Mouse (Mus musculus): ENCODE data around the gene Unc5a. TPM values are rescaled to one million over a fixed set of nuclear protein-coding genes. Genes with fewer than 3 reads are reported as not detected.
A peak's percentile ranks its signal among the peaks of the same experiment; 100 is the strongest.

Gene Unc5a
- 1.0 and 1.5 TPM in 2 replicates for polyA plus RNA-seq (2014; fragmentation: Nextera tagmentation; extraction: Ambion mirVana)

GRCm38 (mm10) chr13:54948531-54949493 lies at the start of gene Unc5a:
Gene Unc5a (plus strand): TSS chr13:54949411.
- peak; percentile 71 for DNase-seq (ENCODE audit: low spot score)
- Histone ChIP-seq H3K9me3 (replicated peaks; ENCODE audit: control insufficient read depth, low read length) (no peaks in the 10 kb centered on the region), H3K27ac (replicated peaks; ENCODE audit: low read depth, low read length) (no peak within 1 kb of the TSS), H3K27me3 (ENCODE audit: control insufficient read depth, insufficient read depth, low read length) (peaks cover 63% of the 10 kb centered on the region), H3K4me3 (ENCODE audit: low read depth, low read length) (peak within 1 kb of the TSS; percentile 60), H3K36me3 (replicated peaks; ENCODE audit: control insufficient read depth, insufficient read depth, low read depth, low read length) (no peaks in the 10 kb centered on the region), H3K4me2 (ENCODE audit: low read depth, low read length) (peak within 1 kb of the TSS; percentile 99), H3K4me1 (ENCODE audit: control insufficient read depth, insufficient read depth, low read length) (peaks cover 11% of the 10 kb centered on the region), H3K9ac (replicated peaks; ENCODE audit: low read length) (peak within 1 kb of the TSS; percentile 39)
- ATAC-seq (replicated peaks; ENCODE audit: insufficient number of reproducible peaks, low FRiP score, low TSS enrichment, low read depth) = peak; percentile 32; the same call in 1 of the 2 replicates
- under 1% methylated on average over 64 of the region's 91 CpGs for WGBS

- no peaks in the 10 kb centered on the region for H3K9me3 ChIP-seq (replicated peaks; ENCODE audit: control insufficient read depth, low read length)
- ATAC-seq (replicated peaks; ENCODE audit: insufficient number of reproducible peaks, low FRiP score, low TSS enrichment, low read depth) (no peak), DNase-seq (ENCODE audit: low spot score) (peak; percentile 39)
- H3K27me3 ChIP-seq (ENCODE audit: control insufficient read depth, insufficient read depth, low read length) = peaks cover 25% of the 10 kb centered on the region
- no peak overlapping the region for H3K4me2 ChIP-seq (ENCODE audit: low read depth, low read length)
- H3K27ac ChIP-seq (replicated peaks; ENCODE audit: low read depth, low read length) = no peak overlapping the region
- H3K9ac ChIP-seq (replicated peaks; ENCODE audit: low read length) = no peak overlapping the region
- 5% methylated on average over 17 of the region's 17 CpGs for whole genome bisulfite sequencing
- no peaks in the 10 kb centered on the region for H3K36me3 ChIP-seq (replicated peaks; ENCODE audit: control insufficient read depth, insufficient read depth, low read depth, low read length)
- H3K4me3 ChIP-seq (ENCODE audit: low read depth, low read length) = no peak overlapping the region
- no peaks in the 10 kb centered on the region; the same call in 1 of the 2 replicates for H3K4me1 ChIP-seq (ENCODE audit: control insufficient read depth, insufficient read depth, low read length)
Measured at GRCm38 (mm10) chr13:54912053-54912452, 37.2 kb upstream of the Unc5a start.

GRCm38 (mm10) chr13:54912894-54913621 lies 36.2 kb upstream of the Unc5a start:
- no peak for ATAC-seq (replicated peaks; ENCODE audit: insufficient number of reproducible peaks, low FRiP score, low TSS enrichment, low read depth)

DNA sequence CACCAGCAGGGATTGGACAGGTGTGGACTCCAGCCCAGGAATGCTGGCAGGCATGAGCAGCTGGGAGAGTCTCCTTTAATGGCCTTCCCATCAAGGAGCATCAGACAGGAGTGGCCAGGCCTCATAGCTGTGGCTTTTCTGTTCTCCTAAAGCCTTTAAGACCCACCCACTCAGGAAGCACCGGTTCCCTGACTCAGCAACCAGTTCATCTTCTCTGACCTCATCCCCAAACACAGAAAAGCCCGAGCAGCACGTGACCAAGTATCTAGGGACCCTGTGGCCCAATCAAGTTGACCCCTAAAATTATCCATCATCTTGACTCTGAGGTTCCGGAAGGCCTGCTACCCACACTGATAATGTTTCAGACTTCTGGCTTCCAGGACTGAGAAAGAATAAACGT lies 32.6 kb upstream of the Unc5a start:
- no peaks in the 10 kb centered on the region for H3K36me3 ChIP-seq (replicated peaks; ENCODE audit: control insufficient read depth, insufficient read depth, low read depth, low read length)
- no peak overlapping the region for H3K4me3 ChIP-seq (ENCODE audit: low read depth, low read length)
- H3K9ac ChIP-seq (replicated peaks; ENCODE audit: low read length) = no peak overlapping the region
- H3K4me2 ChIP-seq (ENCODE audit: low read depth, low read length) = no peak overlapping the region
- H3K4me1 ChIP-seq (ENCODE audit: control insufficient read depth, insufficient read depth, low read length) = no peaks in the 10 kb centered on the region; the same call in 1 of the 2 replicates
- DNase-seq (ENCODE audit: low spot score) (no peak), ATAC-seq (replicated peaks; ENCODE audit: insufficient number of reproducible peaks, low FRiP score, low TSS enrichment, low read depth) (no peak)
- H3K9me3 ChIP-seq (replicated peaks; ENCODE audit: control insufficient read depth, low read length) = no peaks in the 10 kb centered on the region
- peaks cover 19% of the 10 kb centered on the region for H3K27me3 ChIP-seq (ENCODE audit: control insufficient read depth, insufficient read depth, low read length)
- 59% methylated on average over 5 of the region's 5 CpGs for WGBS
- H3K27ac ChIP-seq (replicated peaks; ENCODE audit: low read depth, low read length) = no peak overlapping the region

More at GRCm38 (mm10) chr13:54912894-54913621, 36.2 kb upstream of the Unc5a start:
- Histone ChIP-seq H3K27me3 (ENCODE audit: control insufficient read depth, insufficient read depth, low read length) (peaks cover 25% of the 10 kb centered on the region), H3K9me3 (replicated peaks; ENCODE audit: control insufficient read depth, low read length) (no peaks in the 10 kb centered on the region), H3K4me1 (ENCODE audit: control insufficient read depth, insufficient read depth, low read length) (no peaks in the 10 kb centered on the region; the same call in 1 of the 2 replicates), H3K27ac (replicated peaks; ENCODE audit: low read depth, low read length) (no peak overlapping the region), H3K36me3 (replicated peaks; ENCODE audit: control insufficient read depth, insufficient read depth, low read depth, low read length) (no peaks in the 10 kb centered on the region), H3K4me3 (ENCODE audit: low read depth, low read length) (no peak overlapping the region), H3K9ac (replicated peaks; ENCODE audit: low read length) (no peak overlapping the region), H3K4me2 (ENCODE audit: low read depth, low read length) (peak overlapping the region; percentile 16; the same call in 1 of the 2 replicates)
- 20% methylated on average over 16 of the region's 16 CpGs for WGBS
- DNase-seq (ENCODE audit: low spot score) = no peak

- 74% methylated on average over 8 of the region's 8 CpGs for WGBS
- H3K9ac ChIP-seq (replicated peaks; ENCODE audit: low read length) = no peak overlapping the region
- H3K27me3 ChIP-seq (ENCODE audit: control insufficient read depth, insufficient read depth, low read length) = no peaks in the 10 kb centered on the region
- H3K4me2 ChIP-seq (ENCODE audit: low read depth, low read length) = no peak overlapping the region
- no peak overlapping the region for H3K27ac ChIP-seq (replicated peaks; ENCODE audit: low read depth, low read length)
- no peak overlapping the region for H3K4me3 ChIP-seq (ENCODE audit: low read depth, low read length)
- H3K9me3 ChIP-seq (replicated peaks; ENCODE audit: control insufficient read depth, low read length) = no peaks in the 10 kb centered on the region
- no peaks in the 10 kb centered on the region for H3K4me1 ChIP-seq (ENCODE audit: control insufficient read depth, insufficient read depth, low read length)
- no peaks in the 10 kb centered on the region for H3K36me3 ChIP-seq (replicated peaks; ENCODE audit: control insufficient read depth, insufficient read depth, low read depth, low read length)
- no peak for ATAC-seq (replicated peaks; ENCODE audit: insufficient number of reproducible peaks, low FRiP score, low TSS enrichment, low read depth)
- DNase-seq (ENCODE audit: low spot score) = no peak
Measured at GRCm38 (mm10) chr13:54918910-54919309, 30.3 kb upstream of the Unc5a start.

- Histone ChIP-seq H3K9me3 (replicated peaks; ENCODE audit: control insufficient read depth, low read length) (no peaks in the 10 kb centered on the region), H3K4me2 (ENCODE audit: low read depth, low read length) (no peak overlapping the region), H3K4me3 (ENCODE audit: low read depth, low read length) (no peak overlapping the region), H3K36me3 (replicated peaks; ENCODE audit: control insufficient read depth, insufficient read depth, low read depth, low read length) (no peaks in the 10 kb centered on the region), H3K9ac (replicated peaks; ENCODE audit: low read length) (no peak overlapping the region), H3K4me1 (ENCODE audit: control insufficient read depth, insufficient read depth, low read length) (no peaks in the 10 kb centered on the region), H3K27ac (replicated peaks; ENCODE audit: low read depth, low read length) (no peak overlapping the region), H3K27me3 (ENCODE audit: control insufficient read depth, insufficient read depth, low read length) (no peaks in the 10 kb centered on the region)
- no peak for ATAC-seq (replicated peaks; ENCODE audit: insufficient number of reproducible peaks, low FRiP score, low TSS enrichment, low read depth)
- DNase-seq (ENCODE audit: low spot score) = no peak
- WGBS = 36% methylated on average over 5 of the region's 5 CpGs
Measured at GRCm38 (mm10) chr13:54919666-54920065, 29.5 kb upstream of the Unc5a start.

DNA sequence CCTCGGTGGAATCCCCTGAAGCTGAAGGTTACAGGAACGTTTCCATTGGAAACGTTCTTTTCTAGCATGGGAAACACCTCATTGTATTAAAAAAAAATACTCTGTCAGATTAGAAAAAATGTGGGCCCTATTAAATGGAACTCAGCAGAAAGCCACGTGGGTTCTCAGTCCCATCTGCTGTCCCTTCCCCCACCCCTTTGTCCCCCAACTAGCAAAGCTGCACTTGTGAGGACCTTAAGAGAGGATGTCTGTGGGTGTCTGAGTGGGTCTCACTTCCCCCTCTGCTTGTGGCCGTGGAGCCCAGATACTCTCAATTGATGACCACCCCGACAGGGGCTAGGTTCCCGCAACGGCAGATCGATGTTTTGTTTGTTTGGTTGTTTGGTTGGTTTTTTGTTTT lies 27.5 kb upstream of the Unc5a start:
- Histone ChIP-seq H3K36me3 (replicated peaks; ENCODE audit: control insufficient read depth, insufficient read depth, low read depth, low read length) (no peaks in the 10 kb centered on the region), H3K4me1 (ENCODE audit: control insufficient read depth, insufficient read depth, low read length) (no peaks in the 10 kb centered on the region)
- WGBS = 88% methylated on average over 9 of the region's 9 CpGs

More for the DNA sequence above, 27.5 kb upstream of the Unc5a start:
- Histone ChIP-seq H3K9ac (replicated peaks; ENCODE audit: low read length) (no peak overlapping the region), H3K27ac (replicated peaks; ENCODE audit: low read depth, low read length) (no peak overlapping the region), H3K4me3 (ENCODE audit: low read depth, low read length) (no peak overlapping the region), H3K27me3 (ENCODE audit: control insufficient read depth, insufficient read depth, low read length) (no peaks in the 10 kb centered on the region), H3K4me2 (ENCODE audit: low read depth, low read length) (no peak overlapping the region), H3K9me3 (replicated peaks; ENCODE audit: control insufficient read depth, low read length) (no peaks in the 10 kb centered on the region)
- DNase-seq (ENCODE audit: low spot score) (no peak), ATAC-seq (replicated peaks; ENCODE audit: insufficient number of reproducible peaks, low FRiP score, low TSS enrichment, low read depth) (no peak)

All from embryonic facial prominence, embryonic 11.5 days (tissue).